Mouse (Mus musculus) lung, postnatal 0 days (tissue): ENCODE measurements at regions not wholly inside any gene's neighbourhood (a gene's known extent, or its start where the extent isn't known, plus 50 kb on each side); places are given as distances from the start of the nearest gene placed in this dataset.

Experiments
- CTCF ChIP-seq: IDR thresholded peaks from 2 replicates; pipeline ENCODE4 v1.5.1; 2016; ENCODE audit warnings: antibody characterized with exemption, mild to moderate bottlenecking
- EP300 ChIP-seq: IDR thresholded peaks from 2 replicates; pipeline ENCODE4 v1.6.1; 2016; ENCODE audit warnings: antibody characterized with exemption, mild to moderate bottlenecking, control low read depth

- TF ChIP-seq CTCF = no peak
- TF ChIP-seq EP300 = no peak
Observed at GRCm38 (mm10) chr14:74229560-74230187, 411.0 kb upstream of the Htr2a start.
